23 mouse cellular contexts compared by ENCODE assay signal in genomic region chr1:143653646-143654045, GRCm38 (mm10). TPM values are rescaled to one million over a fixed set of nuclear protein-coding genes. Genes with fewer than 3 reads are reported as not detected.
A peak's percentile ranks its signal among the peaks of the same experiment; 100 is the strongest.
DNase-seq lines count a peak whose midpoint lies in the region; TF ChIP-seq lines count a peak whose summit lies in the region.
"Had no signal": no experiment of that assay in that cellular context is flagged by ENCODE, and none has a peak within 500 bp of the region (broad histone marks: within the 10 kb centered on the region; RNA-seq: fewer than 3 reads in every experiment).

No protein-coding gene starts in this region.

- H3K79me2 ChIP-seq in MEL (ENCODE audit: control insufficient read depth, insufficient read depth, low read length, poor library complexity), result no peaks in the 10 kb centered on the region

- no peak for TF ChIP-seq CTCF in MEL (IDR thresholded peaks at IDR 0.05 in 2 of 3, conservative IDR thresholded peaks at IDR 0.05 in 1 of 3; ENCODE audit: control insufficient read depth in 1 of 3, insufficient read depth in 1 of 3, low read depth in 2 of 3, low read length in 3 of 3, poor library complexity in 1 of 3, severe bottlenecking in 1 of 3)
- no peak for TF ChIP-seq CTCF in kidney, adult 2 months (conservative IDR thresholded peaks at IDR 0.05; ENCODE audit: insufficient read depth, insufficient read length, low read depth, low read length)

- no peak for TF ChIP-seq RAD21 in MEL (IDR thresholded peaks at IDR 0.05; ENCODE audit: low read depth, low read length)

- DNase-seq in CD4-positive, CD25-positive, alpha-beta regulatory T cell, adult 2 months (ENCODE audit: low read depth, low spot score), result peak; percentile 14
- peak; percentile 17 for DNase-seq in MEL (ENCODE audit: low read depth, low spot score)
- DNase-seq in induced T-regulatory cell, adult 2 months (ENCODE audit: low read depth), result peak; percentile 34
- no peak for DNase-seq in adrenal gland, adult 2 months
- DNase-seq in T-cell, adult 2 months (ENCODE audit: low spot score), result no peak
- DNase-seq in kidney, adult 2 months, result no peak
- no peak for DNase-seq in cerebellum, adult 11-12 months
- DNase-seq: adrenal gland, adult 8-10 months; B cell, adult 2 months; cerebellum, adult 11 months; cerebellum, adult 9-10 months; cerebellum, postnatal 25 days; forebrain, postnatal 0 days; gastrocnemius, adult 2 months; gastrocnemius, postnatal 25 days; heart, adult 11 months; heart, postnatal 10 days; heart, postnatal 4 days; kidney, adult 18-20 months had no signal

- H3K36me3 ChIP-seq in MEL (ENCODE audit: control insufficient read depth in 1 of 2, insufficient read depth in 2 of 2, low read length in 2 of 2), result peaks cover 6 to 32% of the 10 kb centered on the region in 2 experiments
- no peaks in the 10 kb centered on the region for H3K36me3 ChIP-seq in kidney, adult 2 months (ENCODE audit: control insufficient read depth, insufficient read depth, low read length)
- H3K36me3 ChIP-seq: intestine, embryonic 15.5 days had no signal

- H3K27me3 ChIP-seq in MEL (ENCODE audit: control insufficient read depth in 1 of 2, insufficient read depth in 2 of 2, low read length in 2 of 2), result no peaks in the 10 kb centered on the region
- H3K27me3 ChIP-seq in kidney, adult 2 months (replicated peaks; ENCODE audit: control insufficient read depth, insufficient read depth, low read length), result no peaks in the 10 kb centered on the region
- H3K27me3 ChIP-seq: embryonic facial prominence, embryonic 13.5 days; forebrain, embryonic 13.5 days; hindbrain, embryonic 12.5 days; intestine, embryonic 15.5 days had no signal

- TF ChIP-seq POLR2A in MEL (IDR thresholded peaks at IDR 0.05; ENCODE audit: control insufficient read depth in 1 of 2, insufficient read depth in 1 of 2, low read depth in 1 of 2, low read length in 2 of 2, poor library complexity in 1 of 2), result no peak
- no peak for TF ChIP-seq POLR2A in kidney, adult 2 months (IDR thresholded peaks at IDR 0.05; ENCODE audit: low read depth, low read length)

- no peak overlapping the region for H3K9ac ChIP-seq in MEL (ENCODE audit: control insufficient read depth, low read depth, low read length, poor library complexity, severe bottlenecking)
- H3K9ac ChIP-seq: embryonic facial prominence, embryonic 13.5 days; forebrain, embryonic 13.5 days; forebrain, postnatal 0 days; hindbrain, embryonic 12.5 days; intestine, embryonic 15.5 days had no signal

- WGBS in kidney, adult 2 months, result 83% methylated on average over 3 of the region's 3 CpGs

- no peaks in the 10 kb centered on the region for H3K9me3 ChIP-seq in MEL (replicated peaks; ENCODE audit: insufficient read depth, low read length)
- H3K9me3 ChIP-seq: embryonic facial prominence, embryonic 13.5 days; forebrain, embryonic 13.5 days; hindbrain, embryonic 12.5 days; intestine, embryonic 15.5 days had no signal

- H3K4me1 ChIP-seq in MEL (ENCODE audit: control insufficient read depth in 1 of 2, insufficient read depth in 2 of 2, low read length in 2 of 2), result peaks cover 0 to 2% of the 10 kb centered on the region in 2 experiments; a peak in 2 of 4 replicates
- H3K4me1 ChIP-seq in kidney, adult 2 months (ENCODE audit: control insufficient read depth, insufficient read depth, low read length), result no peaks in the 10 kb centered on the region
- H3K4me1 ChIP-seq: embryonic facial prominence, embryonic 13.5 days; forebrain, embryonic 13.5 days; hindbrain, embryonic 12.5 days; intestine, embryonic 15.5 days had no signal

- H3K4me3 ChIP-seq in MEL (ENCODE audit: control insufficient read depth in 1 of 2, insufficient read depth in 1 of 2, low read depth in 2 of 2, low read length in 2 of 2), result no peak overlapping the region
- no peak overlapping the region for H3K4me3 ChIP-seq in kidney, adult 2 months (ENCODE audit: insufficient read depth, low read depth, low read length)
- H3K4me3 ChIP-seq: embryonic facial prominence, embryonic 13.5 days; forebrain, embryonic 13.5 days; gastrocnemius, adult 2 months; hindbrain, embryonic 12.5 days; intestine, embryonic 15.5 days had no signal

- TF ChIP-seq EP300 in MEL (IDR thresholded peaks at IDR 0.05; ENCODE audit: low read depth in 1 of 2, low read length in 2 of 2), result no peak

- H3K27ac ChIP-seq in MEL (ENCODE audit: control insufficient read depth, low read depth, low read length), result no peak overlapping the region
- H3K27ac ChIP-seq in kidney, adult 2 months (ENCODE audit: insufficient read depth, low read depth, low read length), result no peak overlapping the region
- H3K27ac ChIP-seq: embryonic facial prominence, embryonic 13.5 days; forebrain, embryonic 13.5 days; gastrocnemius, adult 2 months; hindbrain, embryonic 12.5 days; intestine, embryonic 15.5 days had no signal

TF ChIP-seq in MEL, 35 proteins besides CTCF, POLR2A, EP300 and RAD21:
- TF ChIP-seq TCF12 (IDR thresholded peaks at IDR 0.05; ENCODE audit: low read depth, low read length) (no peak), USF1 (IDR thresholded peaks at IDR 0.05; ENCODE audit: low read depth, low read length) (no peak), MYC (IDR thresholded peaks at IDR 0.05; ENCODE audit: low read depth, low read length) (0 out of 2 replicates have a peak, but pooled peaks have one; percentile 5)

RNA-seq across cellular contexts. Expression of gene B3galt2, which starts 13.2 kb away (rescaled TPM):
- total RNA-seq in MEL (2012; rRNA removed), result 0.03 and 0.04 TPM in 2 replicates
- under 1 TPM in 1 of 2 experiments, not detected in 1; 0.01 TPM for polyA plus RNA-seq in MEL (2012; ENCODE audit: insufficient read depth in 1 of 2, insufficient read length in 2 of 2, low read depth in 1 of 2, low replicate concordance in 2 of 2, missing spikeins in 1 of 2)
- total RNA-seq in adrenal gland, adult 2 months (2021), result 10 to 100 TPM in 1 of 2 experiments, 1 to 10 TPM in 1; 8.7 to 24.7 TPM
- 0.18 and 0.75 TPM in 2 replicates for polyA plus RNA-seq in adrenal gland, adult 2 months (2012; rRNA removed)
- polyA plus RNA-seq in kidney, adult 2 months (2012; rRNA removed), result 0.41 and 0.50 TPM in 2 replicates

RNA-seq across cellular contexts. Expression of gene Cdc73, which starts 49.0 kb away (rescaled TPM):
- total RNA-seq in MEL (2012; rRNA removed), result 11.6 and 13.6 TPM in 2 replicates
- 10 to 100 TPM; 55.2 to 65.8 TPM for polyA plus RNA-seq in MEL (2012; ENCODE audit: insufficient read depth in 1 of 2, insufficient read length in 2 of 2, low read depth in 1 of 2, low replicate concordance in 2 of 2, missing spikeins in 1 of 2)
- 100 to 1,000 TPM in 1 of 2 experiments, 10 to 100 TPM in 1; 94.4 to 109 TPM for total RNA-seq in adrenal gland, adult 2 months (2021)
- 0.33 and 0.45 TPM in 2 replicates for polyA plus RNA-seq in adrenal gland, adult 2 months (2012; rRNA removed)
- 2.1 and 4.3 TPM in 2 replicates for polyA plus RNA-seq in kidney, adult 2 months (2012; rRNA removed)

Comparison
In these comparisons a context has a peak if more than half of its experiments do, and no peak if none do; other contexts are left out.
1. DNase-seq: peak in CD4-positive, CD25-positive, alpha-beta regulatory T cell, adult 2 months (single experiment), MEL (single experiment) and induced T-regulatory cell, adult 2 months (single experiment); none in adrenal gland, adult 2 months (single experiment), T-cell, adult 2 months (single experiment), kidney, adult 2 months (single experiment) and cerebellum, adult 11-12 months (single experiment).
2. RNA of gene Cdc73, which starts 49.0 kb away (polyA plus RNA-seq): 55.2 to 65.8 TPM in MEL; 2.1 to 4.3 TPM in kidney, adult 2 months and 0.33 to 0.45 TPM in adrenal gland, adult 2 months; every median in the first group is over 10 times any median in the second.